Mouse (Mus musculus): ENCODE data around the gene Ppara.

GRCm38 (mm10) chr15:85747951-85748350 is 13.2 kb downstream of the Ppara start:
- TF ChIP-seq POLR2A (IDR thresholded peaks at IDR 0.05; ENCODE audit: borderline replicate concordance, control insufficient read depth, low read depth, low read length) (no peak), CTCF (IDR thresholded peaks at IDR 0.05; ENCODE audit: control insufficient read depth, insufficient read depth, low read length) (no peak)

Data from bone marrow, adult 2 months (tissue).